Mouse (Mus musculus) bone marrow macrophage, adult 2 months (primary cell): ENCODE data around the gene Paqr4. TPM values are rescaled to one million over a fixed set of nuclear protein-coding genes. Genes with fewer than 3 reads are reported as not detected.
A peak's percentile ranks its signal among the peaks of the same experiment; 100 is the strongest.

Experiments used
- H3K27ac ChIP-seq: 2 replicates; pipeline ENCODE4 v1.5.1; 2012; ENCODE audit warnings: low read depth, low read length; ENCODE audit not compliant: insufficient read depth
- H3K4me1 ChIP-seq: 2 replicates; pipeline ENCODE4 v1.6.1; 2012; ENCODE audit warnings: low read length; ENCODE audit not compliant: control insufficient read depth, insufficient read depth
- H3K4me3 ChIP-seq: 2 replicates; pipeline ENCODE4 v1.5.1; 2012; ENCODE audit warnings: mild to moderate bottlenecking, low read length, moderate library complexity; ENCODE audit not compliant: insufficient read depth
- CTCF ChIP-seq: IDR thresholded peaks from 2 replicates; pipeline ENCODE4 v1.5.1; 2012; ENCODE audit warnings: low read depth, mild to moderate bottlenecking, low read length, moderate library complexity
- POLR2A ChIP-seq: IDR thresholded peaks from 2 replicates; pipeline ENCODE4 v1.6.1; 2012; ENCODE audit warnings: mild to moderate bottlenecking, low read depth, low read length, borderline replicate concordance
- polyA plus RNA-seq: library from polyadenylated mRNA; stranded (reverse); fragments of >200 nt; gene quantifications from 2 replicates; pipeline ENCODE4 v1.2.4, GENCODE M21; 2012; ENCODE audit not compliant: missing spikeins, insufficient read depth, insufficient read length

Paqr4 gene
- polyA plus RNA-seq, 1 experiment = 13.9 TPM

DNA sequence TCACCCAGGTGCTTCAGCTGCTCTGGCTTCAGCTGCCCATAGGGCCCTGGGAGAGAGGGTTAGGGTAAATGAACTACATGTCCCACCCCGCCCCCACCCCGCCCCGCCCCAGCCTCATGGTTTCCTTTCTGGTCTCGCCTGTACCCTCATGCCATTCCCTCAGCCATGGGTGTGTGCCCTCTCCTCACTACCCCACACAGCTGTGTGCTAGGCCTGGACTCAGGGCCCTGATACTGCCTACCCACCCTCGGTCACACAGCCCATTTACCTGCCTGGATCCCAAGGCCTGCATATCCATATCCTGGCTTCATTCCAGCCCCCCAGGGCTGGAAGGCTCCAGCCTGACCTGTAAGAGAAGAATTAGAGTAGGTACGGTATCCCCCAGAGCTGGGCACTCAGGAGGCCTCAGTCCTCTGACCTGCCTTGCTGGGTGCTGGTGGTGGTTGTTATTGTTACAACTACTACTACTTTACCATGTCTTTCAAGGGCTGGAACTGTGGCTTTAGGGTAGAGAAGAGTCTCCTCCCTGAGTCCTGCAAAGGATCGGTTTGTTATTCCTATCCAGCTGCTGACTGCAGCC is 35.1 kb downstream of the Paqr4 start:
- Histone ChIP-seq H3K4me3 (no peak overlapping the region), H3K4me1 (no peaks in the 10 kb centered on the region), H3K27ac (no peak overlapping the region)
- TF ChIP-seq CTCF = no peak
- TF ChIP-seq POLR2A = no peak

DNA sequence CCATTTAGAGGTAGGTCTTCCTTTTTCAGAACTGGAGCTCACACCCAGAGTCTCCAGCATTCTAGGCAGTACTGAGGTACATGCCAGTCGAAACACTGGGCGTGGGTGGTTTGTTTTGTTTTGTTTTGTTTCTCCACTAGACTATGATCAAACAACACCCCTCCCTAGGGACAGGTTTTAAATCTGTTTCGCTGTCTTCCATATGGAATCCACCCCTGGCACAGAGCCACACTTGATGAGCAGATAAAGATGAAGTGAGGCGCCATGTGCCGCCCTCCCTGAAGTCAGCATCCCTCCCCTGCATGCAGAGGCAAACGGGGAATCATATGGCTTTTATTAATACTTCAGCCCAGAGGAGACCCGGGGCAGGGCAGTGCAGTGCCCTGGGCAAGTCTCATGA is 35.9 kb downstream of the Paqr4 start:
- H3K4me1 ChIP-seq = no peaks in the 10 kb centered on the region
- no peak for TF ChIP-seq CTCF
- no peak for TF ChIP-seq POLR2A

DNA sequence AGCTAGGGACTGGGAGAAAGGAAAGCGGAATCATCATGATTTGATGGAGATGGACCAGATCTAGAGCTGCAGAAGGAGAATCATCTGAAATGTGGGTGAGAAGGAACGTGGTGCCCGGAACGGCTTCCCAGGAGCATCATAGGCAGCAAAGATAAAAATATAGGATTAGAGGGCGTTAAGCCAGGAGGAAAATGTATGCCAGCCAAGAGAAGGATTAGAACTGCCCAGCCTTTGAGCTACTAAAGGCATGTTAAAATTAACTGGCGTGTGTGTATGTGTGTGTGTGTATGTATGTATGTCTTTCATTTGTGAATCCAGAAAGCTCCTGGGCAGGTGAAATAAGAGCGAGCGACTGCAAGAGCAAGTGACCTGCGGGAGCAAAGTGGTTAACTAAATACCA is 37.4 kb downstream of the Paqr4 start:
- Histone ChIP-seq H3K4me1 (no peaks in the 10 kb centered on the region), H3K4me3 (no peak overlapping the region), H3K27ac (no peak overlapping the region)
- TF ChIP-seq POLR2A = no peak
- TF ChIP-seq CTCF = no peak

More for the DNA sequence above, 35.9 kb downstream of the Paqr4 start:
- Histone ChIP-seq H3K27ac (no peak overlapping the region), H3K4me3 (no peak overlapping the region)

DNA sequence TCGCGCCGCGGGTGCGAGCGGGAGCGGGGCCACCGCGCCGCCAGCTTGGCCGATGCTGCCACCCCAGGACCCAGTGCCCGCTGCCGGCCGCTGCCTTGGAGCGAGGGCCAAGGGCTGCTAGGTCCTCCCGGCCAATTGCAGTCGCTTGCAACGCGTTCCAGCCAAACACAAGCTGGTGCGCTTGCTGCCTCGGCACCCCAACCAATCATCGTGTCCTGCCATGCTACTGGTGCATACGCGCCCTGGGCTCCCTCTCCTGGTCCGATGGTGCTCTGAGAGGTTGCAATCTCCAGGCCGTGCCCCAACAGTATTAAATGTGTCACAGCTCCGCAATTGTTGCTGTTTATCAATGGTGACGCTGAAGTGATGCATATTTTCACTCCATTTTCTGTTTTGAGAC is 40.6 kb downstream of the Paqr4 start:
- TF ChIP-seq CTCF = no peak
- Histone ChIP-seq H3K27ac (no peak overlapping the region), H3K4me3 (peak overlapping the region; percentile 59), H3K4me1 (no peaks in the 10 kb centered on the region)

DNA sequence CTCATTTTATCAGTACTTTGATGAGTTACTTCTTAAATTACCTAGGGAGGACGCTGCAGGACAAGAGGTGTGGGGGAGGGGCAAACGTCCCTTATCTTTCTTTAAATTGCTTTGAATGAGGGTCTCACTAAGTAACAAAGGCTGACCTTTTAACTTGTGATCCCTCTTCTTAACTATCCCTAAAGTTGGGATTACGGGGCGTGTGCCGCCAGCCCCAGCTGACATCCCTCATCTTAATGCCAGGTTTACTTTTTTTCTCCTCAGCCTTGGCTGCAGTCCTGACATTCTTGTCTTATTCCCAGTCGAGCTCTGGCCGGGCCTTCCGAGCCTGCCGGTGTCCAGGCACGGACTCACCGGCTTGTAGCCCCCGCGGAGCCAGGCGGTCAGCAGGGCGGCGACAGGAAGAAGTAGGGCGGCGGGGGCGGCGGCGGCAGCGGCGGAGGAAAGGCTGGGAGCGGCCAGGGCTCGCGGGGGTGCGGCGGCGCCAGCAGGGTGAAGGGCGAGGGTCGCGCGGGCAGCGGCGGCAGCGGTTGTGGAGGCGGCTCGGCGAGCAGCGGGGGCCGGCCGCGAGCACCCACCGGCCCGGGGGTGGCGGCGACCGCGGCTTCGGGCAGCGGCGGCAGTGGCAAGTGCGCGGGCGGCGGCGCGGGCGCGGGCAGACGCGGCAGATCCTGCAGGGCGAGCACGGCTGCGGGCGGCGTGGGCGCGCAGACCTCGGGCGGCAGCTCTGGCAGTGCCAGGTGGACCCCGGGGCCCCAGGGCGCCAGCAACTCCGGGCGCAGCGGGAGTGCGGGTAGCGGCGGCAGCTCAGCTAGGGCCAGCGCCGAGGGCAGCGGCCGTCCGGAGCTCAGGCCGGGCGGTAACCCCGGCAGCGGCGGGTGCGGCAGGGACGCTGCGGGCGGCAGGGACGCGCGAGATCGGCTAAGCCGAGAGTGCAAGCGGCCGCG is 41.3 kb downstream of the Paqr4 start:
- Histone ChIP-seq H3K27ac (no peak overlapping the region), H3K4me1 (no peaks in the 10 kb centered on the region), H3K4me3 (peak overlapping the region; percentile 59)
- TF ChIP-seq POLR2A (no peak), CTCF (no peak)

DNA sequence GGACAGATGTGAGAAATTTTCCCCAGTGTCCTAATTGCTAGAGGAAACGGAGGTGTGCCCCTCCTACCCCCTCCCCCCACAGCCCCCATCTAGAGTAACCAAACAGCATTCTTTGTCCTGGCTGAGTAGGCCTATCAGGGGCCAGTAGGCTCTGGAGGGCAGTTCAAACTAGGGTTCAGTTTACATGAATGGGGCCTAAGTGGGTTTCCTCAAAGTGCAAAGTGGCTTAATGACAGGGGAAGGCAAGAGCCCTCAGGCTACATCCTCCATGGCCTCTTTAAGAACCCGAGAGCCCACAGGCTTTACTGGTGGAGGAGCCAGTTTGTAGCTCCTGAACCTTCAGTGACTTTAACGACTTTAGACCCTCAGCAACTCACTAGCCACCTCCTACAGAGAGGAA is 44.9 kb downstream of the Paqr4 start:
- TF ChIP-seq POLR2A (no peak), CTCF (no peak)
- H3K4me3 ChIP-seq = no peak overlapping the region
- H3K4me1 ChIP-seq = no peaks in the 10 kb centered on the region
- H3K27ac ChIP-seq = no peak overlapping the region

DNA sequence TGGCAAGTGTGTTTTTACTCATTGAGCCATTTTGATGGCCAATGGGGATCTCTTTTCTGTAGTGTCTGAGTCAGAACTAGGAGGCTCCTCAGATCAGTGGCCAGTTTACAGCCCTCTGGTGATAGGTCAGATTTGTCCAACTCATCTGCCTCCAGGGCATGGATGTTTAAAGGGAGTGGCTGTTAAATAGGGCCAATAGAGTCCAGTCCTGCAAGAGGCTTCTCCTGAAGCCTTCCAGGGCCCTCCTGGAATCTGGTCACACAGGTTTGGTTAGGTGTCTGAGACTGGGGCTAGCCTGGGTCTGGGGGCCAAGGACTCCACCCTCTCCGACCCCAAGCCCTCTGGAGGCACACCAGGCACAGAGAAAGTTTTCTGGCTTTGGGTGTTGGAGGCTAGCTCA is 46.2 kb downstream of the Paqr4 start:
- no peak overlapping the region for H3K4me3 ChIP-seq
- no peaks in the 10 kb centered on the region for H3K4me1 ChIP-seq
- TF ChIP-seq POLR2A = no peak
- TF ChIP-seq CTCF = no peak
- no peak overlapping the region for H3K27ac ChIP-seq

Other genes starting within 250 kb of the Paqr4 start
- 2.6 and 4.1 TPM in 2 replicates for gene Zfp213, start 176.6 kb downstream of the Paqr4 start, polyA plus RNA-seq
- 1.2 and 1.3 TPM in 2 replicates for gene Zfp13, start 141.4 kb downstream of the Paqr4 start, polyA plus RNA-seq
- gene Zscan10, start 140.0 kb downstream of the Paqr4 start, polyA plus RNA-seq = not detected in 2 replicates
- gene Mmp25, start 95.6 kb downstream of the Paqr4 start, polyA plus RNA-seq = 0.38 and 0.41 TPM in 2 replicates
- gene Bicdl2, start 80.4 kb downstream of the Paqr4 start, polyA plus RNA-seq = not detected in 2 replicates
- gene Hcfc1r1, start 67.3 kb downstream of the Paqr4 start, polyA plus RNA-seq = 101 and 118 TPM in 2 replicates
- gene Thoc6, start 67.0 kb downstream of the Paqr4 start, polyA plus RNA-seq = 20.9 and 23.4 TPM in 2 replicates
- 4.9 and 5.6 TPM in 2 replicates for gene Tnfrsf12a, start 63.4 kb downstream of the Paqr4 start, polyA plus RNA-seq
- not detected in 2 replicates for gene Cldn6, start 61.6 kb downstream of the Paqr4 start, polyA plus RNA-seq
- gene Cldn9, start 56.8 kb downstream of the Paqr4 start, polyA plus RNA-seq = not detected in 2 replicates
- gene 1520401A03Rik, start 18.1 kb downstream of the Paqr4 start, polyA plus RNA-seq = not detected in 2 replicates
- gene Pkmyt1, start 14.5 kb downstream of the Paqr4 start, polyA plus RNA-seq = 17.3 and 20.1 TPM in 2 replicates
- gene Kremen2, start 5.0 kb upstream of the Paqr4 start, polyA plus RNA-seq = not detected in 2 replicates
- gene Flywch1, start 30.7 kb upstream of the Paqr4 start, polyA plus RNA-seq = 20.4 and 21.3 TPM in 2 replicates
- 1.6 and 1.8 TPM in 2 replicates for gene Flywch2, start 45.2 kb upstream of the Paqr4 start, polyA plus RNA-seq
- gene Srrm2, start 49.7 kb upstream of the Paqr4 start, polyA plus RNA-seq = 502 and 543 TPM in 2 replicates
- 240 and 243 TPM in 2 replicates for gene Elob, start 88.3 kb upstream of the Paqr4 start, polyA plus RNA-seq
- gene Prss33, start 95.2 kb upstream of the Paqr4 start, polyA plus RNA-seq = not detected in 2 replicates
- gene Prss32, start 103.0 kb upstream of the Paqr4 start, polyA plus RNA-seq = not detected in 2 replicates
- not detected in 2 replicates for gene Prss41, start 103.3 kb upstream of the Paqr4 start, polyA plus RNA-seq
- not detected in 2 replicates for gene Prss21, start 127.2 kb upstream of the Paqr4 start, polyA plus RNA-seq
- gene Dcpp1, start 140.0 kb upstream of the Paqr4 start, polyA plus RNA-seq = not detected in 2 replicates
- not detected in 2 replicates for gene Dcpp2, start 140.0 kb upstream of the Paqr4 start, polyA plus RNA-seq
- gene Dcpp3, start 176.6 kb upstream of the Paqr4 start, polyA plus RNA-seq = not detected in 2 replicates
- not detected in 2 replicates for gene Sbp, start 200.8 kb upstream of the Paqr4 start, polyA plus RNA-seq
- gene Sbpl, start 214.4 kb upstream of the Paqr4 start, polyA plus RNA-seq = not detected in 2 replicates
- gene Prss30, start 239.7 kb upstream of the Paqr4 start, polyA plus RNA-seq = 0.44 and 1.7 TPM in 2 replicates